Mouse (Mus musculus): Measurements from ENCODE around the gene Stub1. TPM values are rescaled to one million over a fixed set of nuclear protein-coding genes. Genes with fewer than 3 reads are reported as not detected.
A peak's percentile ranks its signal among the peaks of the same experiment; 100 is the strongest.

Stub1 gene
- total RNA-seq (2021), result 10 to 100 TPM; 80.2 to 81.3 TPM
- long read RNA-seq, experiment 1, transcript Stub1-207 (7 exons, 1,341 nt), result minor isoform, 14 of 188 reads
- long read RNA-seq, experiment 1, transcript Stub1-206 (6 exons, 1,408 nt), result minor isoform, 5 of 188 reads
- long read RNA-seq, experiment 1, transcript Stub1-201 (7 exons, 1,803 nt), result major isoform, 141 of 188 reads
- long read RNA-seq, experiment 1, partial matches to known transcripts, result 8 of 188 reads
- long read RNA-seq, experiment 1, other reads (novel, unspliced or antisense), result 17 of 188 reads
- long read RNA-seq, experiment 2, transcript Stub1-201 (7 exons, 1,803 nt), result major isoform, 131 of 193 reads
- long read RNA-seq, experiment 2, transcript Stub1-207 (7 exons, 1,341 nt), result minor isoform, 17 of 193 reads
- long read RNA-seq, experiment 2, partial matches to known transcripts, result 21 of 193 reads
- long read RNA-seq, experiment 2, other reads (novel, unspliced or antisense), result 19 of 193 reads

- peak; percentile 95 for DNase-seq
- intact Hi-C loops (cut with DNase I; ENCODE audit: low total_unique reads), result no loop called here
Measured at GRCm38 (mm10) chr17:25833291-25833663, at the start of gene Stub1. TSS of gene Stub1 (minus strand) at chr17:25833404.

GRCm38 (mm10) chr17:25882306-25882705, 49.1 kb upstream of the Stub1 start:
- intact Hi-C loops (cut with DNase I; ENCODE audit: low total_unique reads), result no loop called here
- no peak for DNase-seq

GRCm38 (mm10) chr17:25881691-25882090, 48.5 kb upstream of the Stub1 start:
- no peak for DNase-seq
- intact Hi-C loops (cut with DNase I; ENCODE audit: low total_unique reads), result no loop called here

GRCm38 (mm10) chr17:25880913-25881641, 47.9 kb upstream of the Stub1 start:
- no peak for DNase-seq
- intact Hi-C loops (cut with DNase I; ENCODE audit: low total_unique reads), result no loop called here

- DNase-seq, result no peak
- intact Hi-C loops (cut with DNase I; ENCODE audit: low total_unique reads), result no loop called here
Measured at GRCm38 (mm10) chr17:25880196-25880910, 47.1 kb upstream of the Stub1 start, which contains the start of gene Wfikkn1. TSS of gene Wfikkn1 (minus strand) at chr17:25880858.

GRCm38 (mm10) chr17:25879750-25880149, 46.5 kb upstream of the Stub1 start:
- no peak for DNase-seq
- intact Hi-C loops (cut with DNase I; ENCODE audit: low total_unique reads), result no loop called here

GRCm38 (mm10) chr17:25879261-25879660, 46.1 kb upstream of the Stub1 start:
- intact Hi-C loops (cut with DNase I; ENCODE audit: low total_unique reads), result no loop called here
- no peak for DNase-seq

- no peak for DNase-seq
- intact Hi-C loops (cut with DNase I; ENCODE audit: low total_unique reads), result no loop called here
Measured at GRCm38 (mm10) chr17:25878611-25879180, 45.5 kb upstream of the Stub1 start.

- intact Hi-C loops (cut with DNase I; ENCODE audit: low total_unique reads), result no loop called here
- DNase-seq, result no peak
Measured at GRCm38 (mm10) chr17:25877741-25878610, 44.8 kb upstream of the Stub1 start.

- intact Hi-C loops (cut with DNase I; ENCODE audit: low total_unique reads), result no loop called here
- no peak for DNase-seq
Measured at GRCm38 (mm10) chr17:25877025-25877424, 43.8 kb upstream of the Stub1 start.

GRCm38 (mm10) chr17:25876347-25876915, 43.2 kb upstream of the Stub1 start:
- DNase-seq, result no peak
- intact Hi-C loops (cut with DNase I; ENCODE audit: low total_unique reads), result no loop called here

- intact Hi-C loops (cut with DNase I; ENCODE audit: low total_unique reads), result no loop called here
- DNase-seq, result peak; percentile 92
Measured at GRCm38 (mm10) chr17:25875171-25876136, 42.2 kb upstream of the Stub1 start.

GRCm38 (mm10) chr17:25874721-25875170, 41.5 kb upstream of the Stub1 start, which contains the start of gene Mettl26:
TSS of gene Mettl26 (plus strand) at chr17:25875074.
- intact Hi-C loops (cut with DNase I; ENCODE audit: low total_unique reads), result no loop called here
- DNase-seq, result peak; percentile 82

GRCm38 (mm10) chr17:25874148-25874720, 41.0 kb upstream of the Stub1 start:
- intact Hi-C loops (cut with DNase I; ENCODE audit: low total_unique reads), result no loop called here
- no peak for DNase-seq

GRCm38 (mm10) chr17:25873405-25874147, 40.4 kb upstream of the Stub1 start:
- no peak for DNase-seq
- intact Hi-C loops (cut with DNase I; ENCODE audit: low total_unique reads), result no loop called here

GRCm38 (mm10) chr17:25872676-25873075, 39.5 kb upstream of the Stub1 start:
- DNase-seq, result no peak
- intact Hi-C loops (cut with DNase I; ENCODE audit: low total_unique reads), result no loop called here

All from gastrocnemius, postnatal 14 days (tissue).